Mouse (Mus musculus) kidney, adult 9 months (tissue): ENCODE measurements around the gene Aprt.

Source experiments
- DNase-seq: peaks from one replicate; pipeline ENCODE4 v3.0.0; 2022

Gene Aprt

GRCm38 (mm10) chr8:122576648-122577022 is at the start of gene Aprt:
TSS of gene Aprt (minus strand) at chr8:122576909.
- DNase-seq, result peak; percentile 97

- peak; percentile 47 for DNase-seq
These were observed 49.1 kb upstream of the Aprt start for GRCm38 (mm10) chr8:122625811-122626210.

- no peak for DNase-seq
These were observed 47.9 kb upstream of the Aprt start for GRCm38 (mm10) chr8:122624653-122625052.

GRCm38 (mm10) chr8:122623844-122624642 is 47.3 kb upstream of the Aprt start:
- DNase-seq, result no peak

GRCm38 (mm10) chr8:122622727-122623126 is 46.0 kb upstream of the Aprt start, which contains the start of gene Pabpn1l:
TSS of gene Pabpn1l (minus strand) at chr8:122622739.
- peak; percentile 48 for DNase-seq

GRCm38 (mm10) chr8:122620446-122620845 is 43.7 kb upstream of the Aprt start:
- no peak for DNase-seq

- no peak for DNase-seq
These were observed 42.1 kb upstream of the Aprt start for GRCm38 (mm10) chr8:122618660-122619378.

GRCm38 (mm10) chr8:122617947-122618546 is 41.3 kb upstream of the Aprt start:
- DNase-seq, result peak; percentile 87

GRCm38 (mm10) chr8:122616181-122616905 is 39.6 kb upstream of the Aprt start:
- no peak for DNase-seq

GRCm38 (mm10) chr8:122611295-122612133 is 34.8 kb upstream of the Aprt start, which contains the start of the genes Galns and Trappc2l:
TSS of gene Galns (minus strand) at chr8:122611463.
TSS of gene Trappc2l (plus strand) at chr8:122611640.
- peak; percentile 98 for DNase-seq

GRCm38 (mm10) chr8:122610612-122611277 is 34.0 kb upstream of the Aprt start:
- peak; percentile 62 for DNase-seq

GRCm38 (mm10) chr8:122610209-122610608 is 33.5 kb upstream of the Aprt start:
- DNase-seq, result no peak

- no peak for DNase-seq
These were observed 30.1 kb upstream of the Aprt start for GRCm38 (mm10) chr8:122606810-122607209.

GRCm38 (mm10) chr8:122605367-122605766 is 28.7 kb upstream of the Aprt start:
- no peak for DNase-seq

- no peak for DNase-seq
These were observed 27.9 kb upstream of the Aprt start for GRCm38 (mm10) chr8:122604640-122605039.

GRCm38 (mm10) chr8:122600666-122601065 is 24.0 kb upstream of the Aprt start:
- DNase-seq, result peak; percentile 90

- DNase-seq, result no peak
These were observed 19.3 kb upstream of the Aprt start for GRCm38 (mm10) chr8:122596031-122596430.

GRCm38 (mm10) chr8:122593783-122594507 is 17.2 kb upstream of the Aprt start:
- DNase-seq, result no peak

- no peak for DNase-seq
These were observed 16.5 kb upstream of the Aprt start for GRCm38 (mm10) chr8:122593240-122593639.

- DNase-seq, result no peak
These were observed 10.0 kb upstream of the Aprt start for GRCm38 (mm10) chr8:122586749-122587148.

GRCm38 (mm10) chr8:122586171-122586570 is 9.5 kb upstream of the Aprt start:
- DNase-seq, result no peak
